Mouse (Mus musculus) neutrophil, adult 59 days (primary cell): Measurements from ENCODE around the gene Rnf38. TPM values are rescaled to one million over a fixed set of nuclear protein-coding genes. Genes with fewer than 3 reads are reported as not detected.

Experiments
- total RNA-seq, 2 experiments: library from RNA; stranded (reverse); gene quantifications; 1 replicate in 1 of 2; 2 replicates in 1 of 2; pipeline ENCODE4 v1.2.4; 2023

Rnf38 gene
- total RNA-seq = 100 to 1,000 TPM; 119 to 120 TPM

DNA sequence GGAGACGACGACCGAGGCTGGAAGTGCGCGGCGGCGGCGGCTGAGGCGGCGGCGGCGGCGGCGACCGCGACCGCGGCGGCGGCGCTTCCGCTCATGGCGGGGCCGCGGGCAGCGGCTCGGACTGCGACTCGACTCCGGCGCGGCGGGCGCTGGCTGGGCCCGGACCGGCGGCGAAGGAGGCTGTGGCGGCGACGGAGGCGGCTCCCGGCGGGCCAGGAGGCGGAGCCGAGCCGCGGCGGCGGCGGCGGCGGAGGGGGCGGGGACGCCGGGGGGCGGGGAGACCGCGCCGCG lies at the start of gene Rnf38:
Gene Rnf38, minus strand, starts transcription at position 77 of the 291 bp plus-strand sequence.

DNA sequence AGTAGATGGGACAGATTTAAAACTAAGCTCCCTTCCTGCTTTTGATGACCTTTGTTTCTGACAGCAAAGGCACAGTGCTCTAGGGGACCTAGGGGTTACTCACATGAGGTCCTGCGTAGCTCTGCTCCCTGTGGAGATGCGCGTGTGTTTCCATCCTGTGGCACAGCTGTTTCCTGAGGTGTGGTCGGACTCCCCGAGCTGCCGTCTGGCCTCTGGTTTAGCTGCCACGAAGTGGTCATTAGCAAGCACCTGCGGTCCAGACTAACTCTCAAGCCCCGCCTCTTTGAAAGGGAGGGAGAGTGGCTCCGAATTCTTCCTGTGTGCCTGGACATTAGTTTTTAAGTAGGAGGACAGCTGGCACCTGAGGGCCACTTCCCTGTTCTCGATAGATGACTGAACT lies 149.6 kb downstream of the Rnf38 start, which contains the start of gene Gne:
Gene Gne, minus strand, starts transcription at position 233 of the 400 bp plus-strand sequence.

Other genes starting within 250 kb of the Rnf38 start
- gene Clta, start 229.3 kb downstream of the Rnf38 start, total RNA-seq = 100 to 1,000 TPM; 164 to 202 TPM
- 10 to 100 TPM; 21.1 to 28.8 TPM for gene Gne, start 149.6 kb downstream of the Rnf38 start, total RNA-seq
- gene Melk, start 67.1 kb upstream of the Rnf38 start, total RNA-seq = 10 to 100 TPM; 12.9 to 13.8 TPM